Mouse (Mus musculus) bone marrow, adult 2 months (tissue): ENCODE data around the gene D030056L22Rik.

Experiments used
- CTCF ChIP-seq: fragments of 200-500 bp; IDR thresholded peaks from 2 replicates; pipeline ENCODE4 v1.5.1; 2011; ENCODE audit warnings: low read length, control low read depth; ENCODE audit not compliant: control insufficient read depth, insufficient read depth
- POLR2A ChIP-seq: fragments of 200-500 bp; IDR thresholded peaks from 2 replicates; pipeline ENCODE4 v1.6.1; 2011; ENCODE audit warnings: low read depth, mild to moderate bottlenecking, control low read depth, low read length, borderline replicate concordance; ENCODE audit not compliant: control insufficient read depth

DNA sequence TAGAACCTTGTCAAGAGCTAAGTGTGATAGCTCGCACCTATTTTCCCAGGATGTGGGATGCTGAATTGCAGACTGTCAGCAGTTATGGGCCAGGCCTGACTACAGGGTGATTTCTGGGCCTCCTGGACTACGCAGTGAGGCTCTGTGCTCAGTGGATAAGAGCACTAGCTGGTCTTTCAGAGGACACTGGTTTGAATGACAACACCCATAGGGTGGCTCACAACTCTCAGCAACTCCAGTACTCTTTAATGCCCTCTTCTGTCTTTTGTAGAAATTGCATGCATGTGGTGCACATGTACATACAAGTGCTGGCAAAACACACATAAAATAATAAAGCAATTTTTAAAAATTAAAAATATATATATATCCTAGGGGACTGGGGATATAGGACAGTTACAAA, 12.2 kb downstream of the D030056L22Rik start:
- TF ChIP-seq CTCF (no peak), POLR2A (no peak)
